Mouse (Mus musculus) lung, adult 2 months (tissue): ENCODE measurements around the gene Mark3.

Source experiments
- CTCF ChIP-seq: fragments of 200-500 bp; IDR thresholded peaks from 2 replicates; pipeline ENCODE4 v1.5.1; 2011; ENCODE audit warnings: mild to moderate bottlenecking, low read length, control low read depth; ENCODE audit not compliant: insufficient read depth
- POLR2A ChIP-seq: fragments of 200-500 bp; IDR thresholded peaks from 2 replicates; pipeline ENCODE4 v1.6.1; 2011; ENCODE audit warnings: low read depth, mild to moderate bottlenecking, control low read depth, low read length, borderline replicate concordance; ENCODE audit errors: extremely low read depth

GRCm38 (mm10) chr12:111584401-111584800 lies 10.1 kb downstream of the Mark3 start:
- TF ChIP-seq POLR2A (no peak), CTCF (no peak)
